Mouse (Mus musculus) megakaryocyte progenitor cell, adult 5-6 weeks (primary cell): Measurements from ENCODE around the gene BC004004. TPM values are rescaled to one million over a fixed set of nuclear protein-coding genes. Genes with fewer than 3 reads are reported as not detected.
"Not testable (repeated sequence)": the region's sequence is repeated elsewhere in the genome, so short reads cannot be mapped to it uniquely, and the experiment has no call there.

Experiments used
- ATAC-seq: replicated peaks from 2 replicates; pipeline ENCODE4 v1.8.0; 2016; ENCODE audit warnings: mild to moderate bottlenecking, moderate TSS enrichment, inconsistent platforms; ENCODE audit not compliant: poor library complexity
- total RNA-seq, 2 experiments: library from RNA; stranded (forward) in 1 of 2; stranded (reverse) in 1 of 2; fragments of 157-497, 149-512 nt in 1 of 2; fragments of 200-1000 nt in 1 of 2; gene quantifications; 2 replicates each; pipeline versions ENCODE4 v1.2.3 to v1.2.4; 2015 to 2017

BC004004 gene
- total RNA-seq, 2 experiments from 2014 or later: 97.7 to 99.2 TPM

DNA sequence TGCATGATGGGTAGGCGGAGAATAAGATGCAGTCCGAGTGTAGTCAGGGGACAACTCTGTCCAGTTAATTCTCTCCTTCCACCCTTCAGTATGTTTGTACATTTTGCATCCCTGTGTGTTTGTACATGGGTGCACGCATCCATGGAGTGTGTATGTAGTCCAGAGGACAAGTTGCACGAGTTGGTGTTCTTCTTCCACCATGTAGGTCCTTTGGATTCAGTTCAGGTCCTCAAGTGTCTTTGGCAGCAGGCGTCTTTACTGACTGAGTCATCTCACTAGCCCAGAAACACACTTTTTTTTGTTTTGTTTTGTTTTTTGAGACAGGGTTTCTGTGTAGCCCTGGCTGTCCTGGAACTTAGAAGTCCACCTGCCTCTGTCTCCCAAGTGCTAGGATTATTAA is 74.7 kb downstream of the BC004004 start:
- no peak for ATAC-seq

GRCm38 (mm10) chr17:29345272-29345671 is 76.7 kb downstream of the BC004004 start:
- ATAC-seq: no peak

- no peak for ATAC-seq
Observed at GRCm38 (mm10) chr17:29346496-29347125, 78.0 kb downstream of the BC004004 start.

DNA sequence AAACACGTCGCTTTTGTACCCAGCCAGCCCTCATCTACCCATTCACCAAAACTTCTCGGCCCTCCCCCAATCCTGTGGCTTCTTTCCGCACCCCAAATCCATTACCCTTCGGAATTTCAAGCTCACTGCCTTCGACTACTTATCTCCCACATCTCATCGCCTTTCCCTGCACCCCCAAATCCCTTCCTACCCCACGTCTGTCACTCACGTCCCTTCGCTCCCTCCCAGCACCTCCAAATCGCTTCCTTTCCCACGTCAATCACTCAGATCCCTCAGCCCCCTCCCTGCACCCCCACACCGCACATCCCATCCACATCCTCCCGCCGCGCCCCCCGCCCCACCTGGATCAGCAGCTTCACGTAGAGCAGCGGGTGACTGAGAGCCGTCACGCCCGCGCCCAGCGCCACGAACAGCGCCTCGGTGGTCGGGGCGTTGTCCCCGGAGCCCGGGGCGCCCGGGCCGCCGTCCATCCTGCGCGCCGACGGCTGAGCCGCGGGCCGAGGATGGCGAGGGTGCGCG is 78.6 kb downstream of the BC004004 start:
- ATAC-seq: peak; percentile 6; the same call in 1 of the 2 replicates

GRCm38 (mm10) chr17:29347645-29348256 is 79.2 kb downstream of the BC004004 start, which contains the start of gene Mtch1:
TSS of gene Mtch1 (minus strand) at chr17:29347934.
- peak; percentile 98 for ATAC-seq

- ATAC-seq: no peak
Observed at GRCm38 (mm10) chr17:29348996-29349395, 80.4 kb downstream of the BC004004 start.

DNA sequence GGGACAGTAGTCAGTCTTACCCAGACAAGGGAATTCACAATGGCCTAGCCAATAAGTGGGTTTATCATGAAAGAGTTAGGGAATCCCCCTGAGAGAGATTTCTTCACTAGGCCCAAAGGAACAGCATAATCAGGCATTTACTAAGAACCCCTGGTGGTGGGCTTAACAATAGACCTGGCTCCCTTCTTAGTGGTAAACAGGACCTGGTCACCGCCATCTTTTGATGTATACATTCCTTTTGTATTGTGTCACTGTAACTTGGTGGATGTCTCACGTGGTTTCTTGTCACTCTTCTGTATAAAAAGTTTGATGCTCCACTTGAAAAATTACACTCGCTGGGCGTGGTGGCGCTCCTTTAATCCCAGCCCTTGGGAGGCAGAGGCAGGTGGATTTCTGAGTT is 82.5 kb downstream of the BC004004 start:
- not testable (repeated sequence) for ATAC-seq

- no peak for ATAC-seq
Observed at GRCm38 (mm10) chr17:29355461-29355840, 86.9 kb downstream of the BC004004 start.

DNA sequence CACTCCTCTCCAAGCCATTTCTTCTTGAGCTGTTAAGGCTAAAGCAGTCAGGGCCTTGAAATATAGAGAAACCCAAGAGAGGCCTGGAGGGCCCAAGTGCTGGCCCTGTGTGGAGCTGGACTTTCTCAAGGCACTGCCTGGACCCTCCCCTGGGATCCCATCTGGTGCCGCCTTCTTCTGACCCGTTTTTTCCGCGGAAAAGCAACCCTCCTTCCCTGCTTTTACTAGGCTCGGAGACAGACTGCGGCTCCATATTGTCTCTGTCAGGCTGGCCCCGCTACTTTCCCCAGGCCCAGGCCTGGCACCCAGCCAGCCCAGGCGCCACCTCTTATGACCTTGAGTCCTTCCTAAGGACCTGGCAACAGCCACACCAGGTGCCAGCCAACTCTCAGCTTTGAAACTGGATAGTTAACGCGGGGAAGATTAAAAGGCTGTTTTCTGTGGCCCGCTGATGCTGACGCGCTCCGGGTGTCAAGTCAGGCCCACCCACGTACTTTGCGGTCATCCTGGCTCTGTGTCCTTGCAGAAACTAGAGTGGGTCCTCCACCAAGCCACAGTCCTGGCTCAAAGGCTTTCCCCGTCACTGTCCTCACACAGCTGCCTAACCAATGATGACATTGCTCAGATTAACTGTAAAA is 87.4 kb downstream of the BC004004 start:
- no peak for ATAC-seq

GRCm38 (mm10) chr17:29356479-29356856 is 87.9 kb downstream of the BC004004 start:
- no peak for ATAC-seq

GRCm38 (mm10) chr17:29356882-29357281 is 88.3 kb downstream of the BC004004 start:
- ATAC-seq: no peak

- no peak for ATAC-seq
Observed at GRCm38 (mm10) chr17:29358928-29359327, 90.3 kb downstream of the BC004004 start.

DNA sequence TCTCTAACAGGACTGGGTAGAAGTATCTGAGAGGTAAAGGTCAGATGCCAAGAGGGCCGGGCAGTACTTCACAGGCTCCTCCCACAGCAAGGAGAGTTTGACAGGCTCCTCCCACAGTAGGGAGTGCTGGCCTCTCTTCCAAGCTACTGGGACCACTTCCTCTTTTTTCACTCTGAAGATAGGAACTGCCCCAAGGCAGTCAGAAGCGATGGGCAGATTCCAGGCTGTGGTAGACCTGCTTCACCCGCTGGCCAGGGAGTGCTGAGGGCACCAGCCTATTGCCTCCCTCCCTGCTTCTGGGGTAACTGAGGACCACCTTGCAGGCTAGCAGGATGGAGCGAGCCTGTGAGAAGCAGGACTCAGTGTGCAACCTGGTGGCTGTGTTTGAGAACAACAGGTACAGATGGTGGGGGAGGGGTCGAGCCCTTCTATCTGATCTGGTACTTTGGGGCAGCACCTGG is 92.2 kb downstream of the BC004004 start, which contains the start of gene Fgd2:
Gene Fgd2, plus strand, starts transcription at position 154 of the 461 bp plus-strand sequence.
- ATAC-seq: peak; percentile 78

- ATAC-seq: peak; percentile 70
Observed at GRCm38 (mm10) chr17:29361982-29362691, 93.5 kb downstream of the BC004004 start.

DNA sequence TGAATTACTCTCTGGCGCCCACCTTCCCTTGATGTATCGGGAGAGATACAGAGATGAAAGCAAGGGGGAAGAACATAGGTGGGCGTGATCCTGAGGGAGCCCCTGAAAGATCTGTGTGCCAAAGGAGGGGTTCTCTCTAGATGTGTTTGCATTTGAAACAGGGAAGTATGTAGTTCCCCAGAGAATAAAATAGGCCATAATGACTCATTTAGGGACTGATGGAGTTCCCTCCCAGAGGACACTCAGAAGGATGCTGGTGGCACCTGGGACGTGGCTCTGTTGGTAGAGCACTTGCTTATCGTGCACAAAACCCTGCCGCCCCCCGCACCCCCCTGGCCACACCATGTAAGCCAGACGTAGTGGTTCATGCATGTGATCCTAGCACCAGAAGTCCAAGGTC is 94.5 kb downstream of the BC004004 start:
- no peak for ATAC-seq

Other genes starting within 250 kb of the BC004004 start
- 486 and 506 TPM in 2 replicates for gene Srsf3, start 236.2 kb upstream of the BC004004 start, total RNA-seq (2015)
- 767 and 797 TPM in 2 replicates for gene Srsf3, start 236.2 kb upstream of the BC004004 start, total RNA-seq (2017)
- 7.8 and 11.4 TPM in 2 replicates for gene Cdkn1a, start 177.8 kb upstream of the BC004004 start, total RNA-seq (2015)
- 1.3 and 3.6 TPM in 2 replicates for gene Cdkn1a, start 177.8 kb upstream of the BC004004 start, total RNA-seq (2017)
- gene Rab44, start 154.6 kb upstream of the BC004004 start, total RNA-seq (2015): 188 and 202 TPM in 2 replicates
- 286 and 295 TPM in 2 replicates for gene Rab44, start 154.6 kb upstream of the BC004004 start, total RNA-seq (2017)
- 0.64 and 0.90 TPM in 2 replicates for gene Cpne5, start 30.6 kb upstream of the BC004004 start, total RNA-seq (2015)
- gene Cpne5, start 30.6 kb upstream of the BC004004 start, total RNA-seq (2017): 0.96 and 3.5 TPM in 2 replicates
- gene Ppil1, start 4.6 kb upstream of the BC004004 start, total RNA-seq (2015): 67.3 and 73.9 TPM in 2 replicates
- gene Ppil1, start 4.6 kb upstream of the BC004004 start, total RNA-seq (2017): 82.0 and 103 TPM in 2 replicates
- 3.5 and 4.8 TPM in 2 replicates for gene Pi16, start 48.9 kb downstream of the BC004004 start, total RNA-seq (2015)
- 5.8 and 8.5 TPM in 2 replicates for gene Pi16, start 48.9 kb downstream of the BC004004 start, total RNA-seq (2017)
- gene Mtch1, start 79.1 kb downstream of the BC004004 start, total RNA-seq (2015): 85.3 and 89.2 TPM in 2 replicates
- gene Mtch1, start 79.1 kb downstream of the BC004004 start, total RNA-seq (2017): 54.9 and 61.7 TPM in 2 replicates
- 19.1 and 22.0 TPM in 2 replicates for gene Fgd2, start 92.1 kb downstream of the BC004004 start, total RNA-seq (2015)
- 19.6 and 28.5 TPM in 2 replicates for gene Fgd2, start 92.1 kb downstream of the BC004004 start, total RNA-seq (2017)
- 41.2 and 52.7 TPM in 2 replicates for gene Pim1, start 222.0 kb downstream of the BC004004 start, total RNA-seq (2015)
- gene Pim1, start 222.0 kb downstream of the BC004004 start, total RNA-seq (2017): 91.2 and 94.5 TPM in 2 replicates